Mouse (Mus musculus): ENCODE measurements at regions not wholly inside any gene's neighbourhood (a gene's known extent, or its start where the extent isn't known, plus 50 kb on each side); places are given as distances from the start of the nearest gene placed in this dataset.

GRCm38 (mm10) chr9:89532435-89532834 lies 90.5 kb downstream of the Minar1 start:
- DNase-seq (ENCODE audit: low spot score), result no peak
- Histone ChIP-seq H3K27ac (replicated peaks) (no peak overlapping the region), H3K4me3 (no peak overlapping the region), H3K9me3 (replicated peaks) (no peaks in the 10 kb centered on the region), H3K27me3 (ENCODE audit: low read depth, poor library complexity, severe bottlenecking) (no peaks in the 10 kb centered on the region), H3K36me3 (no peaks in the 10 kb centered on the region), H3K4me1 (no peaks in the 10 kb centered on the region)
- 84% methylated on average over 2 of the region's 2 CpGs for WGBS

- H3K36me3 ChIP-seq, result no peaks in the 10 kb centered on the region
- no peaks in the 10 kb centered on the region for H3K9me3 ChIP-seq (replicated peaks)
- no peaks in the 10 kb centered on the region for H3K27me3 ChIP-seq (ENCODE audit: low read depth, poor library complexity, severe bottlenecking)
- H3K4me1 ChIP-seq, result no peaks in the 10 kb centered on the region
- no peak for DNase-seq (ENCODE audit: low spot score)
- no peak overlapping the region for H3K27ac ChIP-seq (replicated peaks)
- H3K4me3 ChIP-seq, result no peak overlapping the region
- WGBS, result 92% methylated on average over 1 of the region's 1 CpGs
These were observed 98.8 kb downstream of the Minar1 start for GRCm38 (mm10) chr9:89524137-89524536.

GRCm38 (mm10) chr9:89523705-89524104 lies 99.2 kb downstream of the Minar1 start:
- H3K4me1 ChIP-seq, result no peaks in the 10 kb centered on the region
- H3K9me3 ChIP-seq (replicated peaks), result no peaks in the 10 kb centered on the region
- WGBS, result 73% methylated on average over 3 of the region's 3 CpGs
- no peaks in the 10 kb centered on the region for H3K27me3 ChIP-seq (ENCODE audit: low read depth, poor library complexity, severe bottlenecking)
- DNase-seq (ENCODE audit: low spot score), result no peak
- H3K36me3 ChIP-seq, result no peaks in the 10 kb centered on the region
- H3K27ac ChIP-seq (replicated peaks), result no peak overlapping the region
- no peak overlapping the region for H3K4me3 ChIP-seq

GRCm38 (mm10) chr9:89508407-89509101 lies 114.4 kb downstream of the Minar1 start:
- no peak overlapping the region for H3K27ac ChIP-seq (replicated peaks)
- no peaks in the 10 kb centered on the region for H3K9me3 ChIP-seq (replicated peaks)
- no peak overlapping the region for H3K4me3 ChIP-seq
- WGBS, result 91% methylated on average over 6 of the region's 6 CpGs
- H3K36me3 ChIP-seq, result no peaks in the 10 kb centered on the region
- H3K4me1 ChIP-seq, result no peaks in the 10 kb centered on the region
- H3K27me3 ChIP-seq (ENCODE audit: low read depth, poor library complexity, severe bottlenecking), result no peaks in the 10 kb centered on the region
- DNase-seq (ENCODE audit: low spot score), result no peak

- Histone ChIP-seq H3K36me3 (no peaks in the 10 kb centered on the region), H3K4me1 (peaks cover 6% of the 10 kb centered on the region), H3K4me3 (no peak overlapping the region), H3K9me3 (replicated peaks) (no peaks in the 10 kb centered on the region), H3K27ac (replicated peaks) (no peak overlapping the region), H3K27me3 (ENCODE audit: low read depth, poor library complexity, severe bottlenecking) (no peaks in the 10 kb centered on the region)
- DNase-seq (ENCODE audit: low spot score), result no peak
- 90% methylated on average over 2 of the region's 2 CpGs for WGBS
These were observed 120.8 kb downstream of the Minar1 start for GRCm38 (mm10) chr9:89502083-89502482.

GRCm38 (mm10) chr9:89497399-89497749 lies 125.6 kb downstream of the Minar1 start:
- no peak for DNase-seq (ENCODE audit: low spot score)

GRCm38 (mm10) chr9:89496729-89497398 lies 126.1 kb downstream of the Minar1 start:
- Histone ChIP-seq H3K27ac (replicated peaks) (peak overlapping the region; percentile 65; the same call in 1 of the 2 replicates), H3K27me3 (ENCODE audit: low read depth, poor library complexity, severe bottlenecking) (no peaks in the 10 kb centered on the region), H3K36me3 (no peaks in the 10 kb centered on the region), H3K4me3 (no peak overlapping the region), H3K9me3 (replicated peaks) (no peaks in the 10 kb centered on the region), H3K4me1 (peaks cover 10% of the 10 kb centered on the region)
- no peak for DNase-seq (ENCODE audit: low spot score)
- 65% methylated on average over 14 of the region's 14 CpGs for WGBS

More at GRCm38 (mm10) chr9:89497399-89497749, 125.6 kb downstream of the Minar1 start:
- Histone ChIP-seq H3K4me1 (peaks cover 10% of the 10 kb centered on the region), H3K9me3 (replicated peaks) (no peaks in the 10 kb centered on the region), H3K36me3 (no peaks in the 10 kb centered on the region), H3K27ac (replicated peaks) (peak overlapping the region; percentile 65; the same call in 1 of the 2 replicates), H3K4me3 (no peak overlapping the region), H3K27me3 (ENCODE audit: low read depth, poor library complexity, severe bottlenecking) (no peaks in the 10 kb centered on the region)
- 26% methylated on average over 5 of the region's 7 CpGs for WGBS

GRCm38 (mm10) chr9:89487601-89488000 lies 135.3 kb downstream of the Minar1 start:
- DNase-seq (ENCODE audit: low spot score), result no peak
- Histone ChIP-seq H3K36me3 (no peaks in the 10 kb centered on the region), H3K27ac (replicated peaks) (no peak overlapping the region), H3K9me3 (replicated peaks) (no peaks in the 10 kb centered on the region), H3K4me1 (no peaks in the 10 kb centered on the region), H3K27me3 (ENCODE audit: low read depth, poor library complexity, severe bottlenecking) (no peaks in the 10 kb centered on the region), H3K4me3 (no peak overlapping the region)
- WGBS, result 90% methylated on average over 4 of the region's 4 CpGs

GRCm38 (mm10) chr9:89479406-89479805 lies 143.5 kb downstream of the Minar1 start:
- 82% methylated on average over 3 of the region's 3 CpGs for WGBS
- no peaks in the 10 kb centered on the region for H3K36me3 ChIP-seq
- H3K4me1 ChIP-seq, result no peaks in the 10 kb centered on the region
- H3K27me3 ChIP-seq (ENCODE audit: low read depth, poor library complexity, severe bottlenecking), result no peaks in the 10 kb centered on the region
- no peak overlapping the region for H3K4me3 ChIP-seq
- H3K9me3 ChIP-seq (replicated peaks), result no peaks in the 10 kb centered on the region
- no peak overlapping the region for H3K27ac ChIP-seq (replicated peaks)
- DNase-seq (ENCODE audit: low spot score), result no peak

- WGBS, result 43% methylated on average over 5 of the region's 5 CpGs
- Histone ChIP-seq H3K4me1 (no peaks in the 10 kb centered on the region), H3K27me3 (ENCODE audit: low read depth, poor library complexity, severe bottlenecking) (no peaks in the 10 kb centered on the region), H3K4me3 (no peak overlapping the region), H3K9me3 (replicated peaks) (no peaks in the 10 kb centered on the region), H3K36me3 (no peaks in the 10 kb centered on the region), H3K27ac (replicated peaks) (no peak overlapping the region)
- DNase-seq (ENCODE audit: low spot score), result peak; percentile 40
These were observed 161.7 kb downstream of the Minar1 start for GRCm38 (mm10) chr9:89461190-89461589.

- Histone ChIP-seq H3K27me3 (ENCODE audit: low read depth, poor library complexity, severe bottlenecking) (no peaks in the 10 kb centered on the region), H3K4me1 (no peaks in the 10 kb centered on the region), H3K27ac (replicated peaks) (no peak overlapping the region), H3K9me3 (replicated peaks) (no peaks in the 10 kb centered on the region), H3K4me3 (no peak overlapping the region), H3K36me3 (no peaks in the 10 kb centered on the region)
- no peak for DNase-seq (ENCODE audit: low spot score)
- 83% methylated on average over 3 of the region's 3 CpGs for WGBS
These were observed 166.3 kb downstream of the Minar1 start for GRCm38 (mm10) chr9:89456666-89457065.

- no peak for DNase-seq (ENCODE audit: low spot score)
- no peaks in the 10 kb centered on the region for H3K27me3 ChIP-seq (ENCODE audit: low read depth, poor library complexity, severe bottlenecking)
- H3K9me3 ChIP-seq (replicated peaks), result no peaks in the 10 kb centered on the region
- H3K4me1 ChIP-seq, result no peaks in the 10 kb centered on the region
- H3K27ac ChIP-seq (replicated peaks), result no peak overlapping the region
- no peak overlapping the region for H3K4me3 ChIP-seq
- 83% methylated on average over 6 of the region's 6 CpGs for WGBS
- no peaks in the 10 kb centered on the region for H3K36me3 ChIP-seq
These were observed 173.3 kb downstream of the Minar1 start for GRCm38 (mm10) chr9:89449656-89450055.
